Mouse (Mus musculus) intestine, embryonic 15.5 days (tissue): ENCODE data around the gene Gm9817. TPM values are rescaled to one million over a fixed set of nuclear protein-coding genes. Genes with fewer than 3 reads are reported as not detected.
"Not testable (repeated sequence)": the region's sequence is repeated elsewhere in the genome, so short reads cannot be mapped to it uniquely, and the experiment has no call there.

ENCODE experiments used
- ATAC-seq: fragments of 200-750 bp; cut with Nextera tagmentation; 2 replicates; pipeline ENCODE4 v1.8.0; 2017; ENCODE audit warnings: moderate TSS enrichment, moderate library complexity
- H3K27ac ChIP-seq: fragments of 300-500 bp; sonication (generic); 2 replicates; pipeline ENCODE4 v1.5.1; 2015; ENCODE audit warnings: mild to moderate bottlenecking, inconsistent platforms
- H3K27me3 ChIP-seq: fragments of 300-500 bp; sonication (generic); replicated peaks from 2 replicates; pipeline ENCODE4 v1.6.1; 2015; ENCODE audit warnings: inconsistent platforms
- H3K36me3 ChIP-seq: fragments of 300-500 bp; sonication (generic); 2 replicates; pipeline ENCODE4 v1.6.1; 2015; ENCODE audit warnings: inconsistent platforms
- H3K4me1 ChIP-seq: fragments of 300-500 bp; sonication (generic); replicated peaks from 2 replicates; pipeline ENCODE4 v1.6.1; 2015; ENCODE audit warnings: inconsistent platforms
- H3K4me2 ChIP-seq: fragments of 300-500 bp; sonication (generic); replicated peaks from 2 replicates; pipeline ENCODE4 v1.6.1; 2015; ENCODE audit warnings: mild to moderate bottlenecking, inconsistent platforms
- H3K4me3 ChIP-seq: fragments of 300-500 bp; sonication (generic); replicated peaks from 2 replicates; pipeline ENCODE4 v1.5.1; 2015; ENCODE audit warnings: inconsistent platforms
- H3K9ac ChIP-seq: fragments of 300-500 bp; sonication (generic); 2 replicates; pipeline ENCODE4 v1.6.1; 2015; ENCODE audit warnings: inconsistent platforms
- H3K9me3 ChIP-seq: fragments of 300-500 bp; sonication (generic); 2 replicates; pipeline ENCODE4 v1.6.1; 2016; ENCODE audit warnings: inconsistent platforms
- WGBS: fragments of 180-500 bp; shearing (Covaris S2); methylation state at CpG from one replicate; pipeline ENCODE4 v1.1.7; 2015; 5-methylcytosine and 5-hydroxymethylcytosine counted together
- polyA plus RNA-seq: library from polyadenylated mRNA; unstranded; fragments of >200 nt; fragmentation: Nextera tagmentation; extraction: Ambion mirVana; gene quantifications from 2 replicates; pipeline ENCODE4 v1.2.1, GENCODE M21; 2015

The Gm9817 gene
- 0.10 TPM in 1 of 2 replicates, not detected in the other for polyA plus RNA-seq

GRCm38 (mm10) chr13:45078392-45078791, at the start of gene Gm9817:
TSS of gene Gm9817 (plus strand) at chr13:45078692.
- not testable (repeated sequence) for H3K9me3 ChIP-seq, H3K36me3 ChIP-seq, H3K4me1 ChIP-seq, H3K27me3 ChIP-seq, H3K27ac ChIP-seq, ATAC-seq, H3K4me3 ChIP-seq, H3K9ac ChIP-seq
- peak within 1 kb of the TSS; percentile 31; the same call in 1 of the 2 replicates for H3K4me2 ChIP-seq
- WGBS, result 61% methylated on average over 16 of the region's 16 CpGs

- no peak overlapping the region for H3K4me3 ChIP-seq
- no peak overlapping the region for H3K27ac ChIP-seq
- H3K9me3 ChIP-seq, result no peaks in the 10 kb centered on the region
- H3K4me2 ChIP-seq, result no peak overlapping the region
- H3K9ac ChIP-seq, result no peak overlapping the region
- no peaks in the 10 kb centered on the region for H3K36me3 ChIP-seq
- 90% methylated on average over 1 of the region's 1 CpGs for WGBS
- no peaks in the 10 kb centered on the region for H3K27me3 ChIP-seq
- H3K4me1 ChIP-seq, result no peaks in the 10 kb centered on the region
- ATAC-seq, result no peak
These were observed 48.7 kb upstream of the Gm9817 start for GRCm38 (mm10) chr13:45029791-45030190.

GRCm38 (mm10) chr13:45030830-45031229, 47.7 kb upstream of the Gm9817 start:
- 7% methylated on average over 12 of the region's 12 CpGs for WGBS
- Histone ChIP-seq H3K27me3 (no peaks in the 10 kb centered on the region), H3K9me3 (no peaks in the 10 kb centered on the region), H3K36me3 (no peaks in the 10 kb centered on the region), H3K4me2 (peak overlapping the region; percentile 33; the same call in 1 of the 2 replicates), H3K4me1 (no peaks in the 10 kb centered on the region), H3K9ac (no peak overlapping the region), H3K4me3 (no peak overlapping the region), H3K27ac (no peak overlapping the region)
- peak; percentile 68; the same call in 1 of the 2 replicates for ATAC-seq

GRCm38 (mm10) chr13:45031314-45031713, 47.2 kb upstream of the Gm9817 start:
- H3K27ac ChIP-seq, result peak overlapping the region; percentile 60; the same call in 1 of the 2 replicates
- 41% methylated on average over 10 of the region's 10 CpGs for WGBS
- no peak overlapping the region for H3K4me3 ChIP-seq
- H3K27me3 ChIP-seq, result no peaks in the 10 kb centered on the region
- no peaks in the 10 kb centered on the region for H3K36me3 ChIP-seq
- H3K4me1 ChIP-seq, result no peaks in the 10 kb centered on the region
- no peak; the same call in 1 of the 2 replicates for ATAC-seq
- H3K4me2 ChIP-seq, result peak overlapping the region; percentile 33; the same call in 1 of the 2 replicates
- H3K9ac ChIP-seq, result no peak overlapping the region
- no peaks in the 10 kb centered on the region for H3K9me3 ChIP-seq

- Histone ChIP-seq H3K4me3 (no peak overlapping the region), H3K9ac (no peak overlapping the region), H3K4me1 (no peaks in the 10 kb centered on the region), H3K4me2 (no peak overlapping the region), H3K9me3 (no peaks in the 10 kb centered on the region), H3K27ac (no peak overlapping the region), H3K27me3 (no peaks in the 10 kb centered on the region), H3K36me3 (no peaks in the 10 kb centered on the region)
- 42% methylated on average over 7 of the region's 7 CpGs for WGBS
- ATAC-seq, result no peak
These were observed 46.7 kb upstream of the Gm9817 start for GRCm38 (mm10) chr13:45031748-45032147.

GRCm38 (mm10) chr13:45032484-45032883, 46.0 kb upstream of the Gm9817 start:
- Histone ChIP-seq H3K27me3 (no peaks in the 10 kb centered on the region), H3K4me3 (no peak overlapping the region), H3K4me2 (no peak overlapping the region), H3K27ac (no peak overlapping the region), H3K36me3 (no peaks in the 10 kb centered on the region), H3K9ac (no peak overlapping the region), H3K4me1 (no peaks in the 10 kb centered on the region), H3K9me3 (no peaks in the 10 kb centered on the region)
- 83% methylated on average over 4 of the region's 4 CpGs for WGBS
- ATAC-seq, result no peak

- no peak for ATAC-seq
- 91% methylated on average over 10 of the region's 10 CpGs for WGBS
These were observed 45.1 kb upstream of the Gm9817 start for GRCm38 (mm10) chr13:45033360-45033759.

GRCm38 (mm10) chr13:45034759-45035158, 43.7 kb upstream of the Gm9817 start:
- Histone ChIP-seq H3K4me3 (no peak overlapping the region), H3K27ac (no peak overlapping the region), H3K4me2 (no peak overlapping the region), H3K9ac (no peak overlapping the region), H3K27me3 (no peaks in the 10 kb centered on the region), H3K36me3 (no peaks in the 10 kb centered on the region), H3K9me3 (no peaks in the 10 kb centered on the region), H3K4me1 (no peaks in the 10 kb centered on the region)
- ATAC-seq, result no peak
- 80% methylated on average over 7 of the region's 7 CpGs for WGBS

More at GRCm38 (mm10) chr13:45033360-45033759, 45.1 kb upstream of the Gm9817 start:
- H3K4me3 ChIP-seq, result no peak overlapping the region
- no peaks in the 10 kb centered on the region for H3K4me1 ChIP-seq
- H3K9me3 ChIP-seq, result no peaks in the 10 kb centered on the region
- H3K4me2 ChIP-seq, result no peak overlapping the region
- no peaks in the 10 kb centered on the region for H3K27me3 ChIP-seq
- no peak overlapping the region for H3K27ac ChIP-seq
- H3K9ac ChIP-seq, result no peak overlapping the region
- no peaks in the 10 kb centered on the region for H3K36me3 ChIP-seq

GRCm38 (mm10) chr13:45036417-45036816, 42.1 kb upstream of the Gm9817 start:
- 89% methylated on average over 4 of the region's 4 CpGs for WGBS
- H3K9ac ChIP-seq, result no peak overlapping the region
- H3K9me3 ChIP-seq, result no peaks in the 10 kb centered on the region
- no peak overlapping the region for H3K4me2 ChIP-seq
- H3K27ac ChIP-seq, result no peak overlapping the region
- H3K36me3 ChIP-seq, result no peaks in the 10 kb centered on the region
- H3K4me3 ChIP-seq, result no peak overlapping the region
- H3K27me3 ChIP-seq, result no peaks in the 10 kb centered on the region
- H3K4me1 ChIP-seq, result 0 out of 2 replicates have a peak, but pooled peaks cover 3% of the 10 kb centered on the region
- ATAC-seq, result no peak

- H3K27me3 ChIP-seq, result no peaks in the 10 kb centered on the region
- H3K4me1 ChIP-seq, result 0 out of 2 replicates have a peak, but pooled peaks cover 3% of the 10 kb centered on the region
- 76% methylated on average over 4 of the region's 4 CpGs for WGBS
- no peak overlapping the region for H3K4me3 ChIP-seq
- no peaks in the 10 kb centered on the region for H3K9me3 ChIP-seq
- no peaks in the 10 kb centered on the region for H3K36me3 ChIP-seq
- no peak overlapping the region for H3K4me2 ChIP-seq
- no peak overlapping the region for H3K9ac ChIP-seq
- ATAC-seq, result no peak
- no peak overlapping the region for H3K27ac ChIP-seq
These were observed 38.3 kb upstream of the Gm9817 start for GRCm38 (mm10) chr13:45040195-45040594.

- Histone ChIP-seq H3K9me3 (no peaks in the 10 kb centered on the region), H3K4me3 (no peak overlapping the region), H3K4me1 (0 out of 2 replicates have a peak, but pooled peaks cover 3% of the 10 kb centered on the region), H3K4me2 (no peak overlapping the region), H3K27me3 (no peaks in the 10 kb centered on the region), H3K9ac (no peak overlapping the region), H3K36me3 (no peaks in the 10 kb centered on the region), H3K27ac (no peak overlapping the region)
- ATAC-seq, result no peak
- 53% methylated on average over 7 of the region's 7 CpGs for WGBS
These were observed 37.8 kb upstream of the Gm9817 start for GRCm38 (mm10) chr13:45040741-45041140.

- no peaks in the 10 kb centered on the region for H3K27me3 ChIP-seq
- 80% methylated on average over 3 of the region's 3 CpGs for WGBS
- H3K4me1 ChIP-seq, result 0 out of 2 replicates have a peak, but pooled peaks cover 3% of the 10 kb centered on the region
- H3K9ac ChIP-seq, result no peak overlapping the region
- no peaks in the 10 kb centered on the region for H3K36me3 ChIP-seq
- no peak overlapping the region for H3K27ac ChIP-seq
- no peak for ATAC-seq
- no peak overlapping the region for H3K4me2 ChIP-seq
- no peak overlapping the region for H3K4me3 ChIP-seq
- no peaks in the 10 kb centered on the region for H3K9me3 ChIP-seq
These were observed 35.0 kb upstream of the Gm9817 start for GRCm38 (mm10) chr13:45043466-45043865.

GRCm38 (mm10) chr13:45049261-45050020, 29.1 kb upstream of the Gm9817 start:
- H3K4me1 ChIP-seq, result 0 out of 2 replicates have a peak, but pooled peaks cover 2% of the 10 kb centered on the region
- no peak overlapping the region for H3K27ac ChIP-seq
- no peak overlapping the region for H3K4me2 ChIP-seq
- no peak overlapping the region for H3K4me3 ChIP-seq
- no peaks in the 10 kb centered on the region for H3K9me3 ChIP-seq
- 73% methylated on average over 7 of the region's 7 CpGs for WGBS
- ATAC-seq, result no peak
- H3K27me3 ChIP-seq, result no peaks in the 10 kb centered on the region
- no peak overlapping the region for H3K9ac ChIP-seq
- no peaks in the 10 kb centered on the region for H3K36me3 ChIP-seq
